Mouse (Mus musculus): ENCODE results near the gene Bglap3.

Bglap3 gene

DNA sequence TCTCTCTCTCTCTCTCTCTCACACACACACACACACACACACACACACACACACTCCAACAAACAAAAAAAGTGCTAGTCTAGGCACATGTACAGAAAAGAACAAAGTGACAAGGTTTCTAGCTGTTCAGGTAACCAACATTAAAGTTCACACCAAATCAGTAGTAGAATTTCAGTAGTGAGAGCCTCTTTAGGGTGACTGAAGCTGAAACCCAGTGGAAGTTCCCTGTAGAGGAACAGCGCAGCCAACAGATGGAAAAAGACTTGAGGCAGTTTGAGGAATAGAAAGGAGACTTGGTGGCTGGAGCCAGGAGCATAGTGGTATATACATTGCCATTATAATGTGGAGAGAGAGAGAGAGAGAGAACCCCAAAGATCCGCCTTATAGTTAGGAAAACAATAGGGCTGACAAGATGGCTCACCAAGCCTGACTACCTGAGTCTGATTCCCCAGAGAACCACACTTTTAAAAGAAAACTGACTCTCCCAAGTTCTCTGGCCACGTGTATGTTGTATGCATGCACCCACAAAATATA is 37.6 kb downstream of the Bglap3 start:
- no peak for DNase-seq

DNA sequence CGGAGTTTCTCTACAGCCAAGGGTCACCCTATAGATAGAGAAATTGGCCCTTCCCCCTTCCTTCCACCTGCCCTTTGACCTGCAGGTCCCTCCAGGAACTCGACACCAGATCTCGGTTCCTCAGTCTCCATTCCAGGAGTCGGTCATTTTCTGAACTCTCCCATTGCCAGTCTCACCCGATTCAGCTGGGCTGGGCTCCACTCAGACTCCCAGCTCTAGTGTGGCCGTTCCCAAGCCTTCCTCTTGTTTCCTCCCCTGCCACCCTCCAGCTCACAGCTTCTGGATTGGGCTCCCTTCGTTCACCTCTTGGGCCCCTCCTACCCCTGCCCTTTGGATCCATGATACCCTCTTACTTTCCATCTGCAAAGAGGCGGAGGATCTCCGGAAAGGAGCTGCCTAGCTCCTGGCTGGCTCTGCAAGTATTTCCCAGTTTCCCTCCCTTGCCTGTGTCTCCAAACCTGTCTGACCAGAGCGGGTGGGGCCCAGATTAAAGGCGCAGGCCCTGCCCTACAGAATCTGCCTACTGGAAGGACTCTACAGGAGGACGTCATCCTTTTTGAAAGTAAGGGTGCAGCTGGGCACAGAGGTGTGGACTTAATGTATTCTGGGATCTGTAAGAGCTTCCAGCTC is 38.4 kb downstream of the Bglap3 start:
- no peak for DNase-seq

DNA sequence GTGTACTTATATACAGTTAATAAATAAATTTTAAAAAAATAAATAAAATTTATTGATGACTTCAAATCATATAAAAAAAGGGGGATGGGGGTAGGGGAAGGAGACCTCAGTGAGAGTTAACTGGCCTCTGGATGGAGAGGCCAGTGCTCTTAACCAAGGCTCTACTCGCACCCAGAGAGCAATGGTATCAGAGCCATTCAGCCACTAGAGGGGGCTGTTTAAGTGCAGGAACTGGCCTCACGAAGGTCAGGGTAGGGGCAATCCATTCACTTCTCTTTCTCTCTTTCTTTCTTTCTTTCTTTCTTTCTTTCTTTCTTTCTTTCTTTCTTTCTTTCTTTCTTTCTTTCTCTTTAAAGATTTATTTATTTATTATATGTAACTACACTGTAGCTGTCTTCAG is 41.3 kb downstream of the Bglap3 start:
- no peak for DNase-seq

DNA sequence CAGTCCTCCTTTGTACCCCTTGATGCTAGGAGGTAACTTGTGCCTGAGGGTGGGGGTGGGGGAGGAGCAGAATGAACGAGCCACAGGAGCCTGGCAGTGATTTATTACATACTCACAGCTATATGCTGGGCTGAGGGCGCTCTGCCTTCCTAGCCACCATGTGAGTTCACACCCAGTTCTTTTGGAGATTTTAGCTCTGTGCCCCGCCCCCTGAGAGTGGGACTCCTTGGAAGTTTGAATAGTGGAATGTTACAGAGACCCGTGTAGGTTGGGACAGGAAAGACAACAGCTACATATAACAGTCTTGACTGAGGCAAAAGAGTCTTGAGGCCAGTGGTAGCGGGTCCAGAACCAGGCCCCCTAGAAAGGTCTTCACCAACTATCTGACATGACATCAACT is 43.6 kb downstream of the Bglap3 start:
- no peak for DNase-seq

DNA sequence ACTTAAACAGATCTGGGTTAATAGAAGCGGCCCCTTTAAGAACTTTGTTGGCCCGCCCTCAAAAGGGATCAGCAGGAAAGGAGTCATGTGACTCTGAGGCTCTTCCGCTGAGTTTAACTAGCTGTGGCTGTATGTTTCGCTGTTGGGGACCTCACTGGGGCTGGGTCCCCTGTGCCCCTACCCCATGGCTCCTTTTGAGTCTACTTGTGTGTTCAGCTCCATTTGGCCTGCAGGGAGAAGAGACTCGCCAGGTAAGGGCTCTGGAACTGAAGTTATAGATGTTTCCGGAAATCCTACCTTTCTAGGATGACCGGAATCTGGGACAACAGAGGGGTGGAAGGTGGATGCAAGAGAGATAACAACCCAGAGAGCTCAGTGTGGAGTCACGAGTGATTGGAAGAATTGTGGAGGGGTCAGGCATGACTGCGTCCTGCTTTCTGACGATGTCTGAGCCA is 47.6 kb downstream of the Bglap3 start, which contains the start of gene Glmp:
Gene Glmp (plus strand): TSS at position 73 of the 455 bp plus-strand sequence.
- DNase-seq: peak; percentile 48
